Mouse (Mus musculus): ENCODE results near the gene App.

App gene

GRCm38 (mm10) chr16:85084152-85084551, 89.4 kb downstream of the App start:
- no peak for DNase-seq (ENCODE audit: low spot score in 2 of 2)

GRCm38 (mm10) chr16:85075330-85075729, 98.2 kb downstream of the App start:
- no peak for DNase-seq (ENCODE audit: low spot score in 2 of 2)

GRCm38 (mm10) chr16:85074889-85075288, 98.7 kb downstream of the App start:
- no peak for DNase-seq (ENCODE audit: low spot score in 2 of 2)

- no peak for DNase-seq (ENCODE audit: low spot score in 2 of 2)
These were observed 100.9 kb downstream of the App start for GRCm38 (mm10) chr16:85072624-85073023.

- DNase-seq (ENCODE audit: low spot score in 2 of 2): no peak
These were observed 101.8 kb downstream of the App start for GRCm38 (mm10) chr16:85071791-85072190.

GRCm38 (mm10) chr16:85071248-85071647, 102.3 kb downstream of the App start:
- no peak for DNase-seq (ENCODE audit: low spot score in 2 of 2)

GRCm38 (mm10) chr16:85067254-85067893, 106.2 kb downstream of the App start:
- no peak for DNase-seq (ENCODE audit: low spot score in 2 of 2)

- no peak for DNase-seq (ENCODE audit: low spot score in 2 of 2)
These were observed 107.3 kb downstream of the App start for GRCm38 (mm10) chr16:85066227-85066626.

GRCm38 (mm10) chr16:85064800-85065199, 108.8 kb downstream of the App start:
- no peak for DNase-seq (ENCODE audit: low spot score in 2 of 2)

- no peak for DNase-seq (ENCODE audit: low spot score in 2 of 2)
These were observed 110.8 kb downstream of the App start for GRCm38 (mm10) chr16:85062732-85063131.

- DNase-seq (ENCODE audit: low spot score in 2 of 2): no peak
These were observed 111.8 kb downstream of the App start for GRCm38 (mm10) chr16:85061725-85062124.

GRCm38 (mm10) chr16:85058138-85058537, 115.4 kb downstream of the App start:
- DNase-seq (ENCODE audit: low spot score in 2 of 2): no peak

- DNase-seq (ENCODE audit: low spot score in 2 of 2): no peak
These were observed 117.4 kb downstream of the App start for GRCm38 (mm10) chr16:85056212-85056611.

GRCm38 (mm10) chr16:85053996-85054395, 119.6 kb downstream of the App start:
- no peak for DNase-seq (ENCODE audit: low spot score in 2 of 2)

- DNase-seq (ENCODE audit: low spot score in 2 of 2): no peak
These were observed 126.3 kb downstream of the App start for GRCm38 (mm10) chr16:85047310-85047709.

GRCm38 (mm10) chr16:85041153-85041959, 132.2 kb downstream of the App start:
- DNase-seq (ENCODE audit: low spot score in 2 of 2): no peak

GRCm38 (mm10) chr16:85038731-85039130, 134.8 kb downstream of the App start:
- no peak for DNase-seq (ENCODE audit: low spot score in 2 of 2)

- DNase-seq (ENCODE audit: low spot score in 2 of 2): no peak
These were observed 135.5 kb downstream of the App start for GRCm38 (mm10) chr16:85037969-85038644.

GRCm38 (mm10) chr16:85035815-85036214, 137.8 kb downstream of the App start:
- DNase-seq (ENCODE audit: low spot score in 2 of 2): no peak

- no peak for DNase-seq (ENCODE audit: low spot score in 2 of 2)
These were observed 139.8 kb downstream of the App start for GRCm38 (mm10) chr16:85033747-85034146.

- DNase-seq (ENCODE audit: low spot score in 2 of 2): no peak
These were observed 142.8 kb downstream of the App start for GRCm38 (mm10) chr16:85030810-85031209.

GRCm38 (mm10) chr16:85028396-85028795, 145.2 kb downstream of the App start:
- no peak for DNase-seq (ENCODE audit: low spot score in 2 of 2)

GRCm38 (mm10) chr16:85024706-85025105, 148.9 kb downstream of the App start:
- no peak for DNase-seq (ENCODE audit: low spot score in 2 of 2)

Data from thymus, postnatal 10 days (tissue).